Mouse (Mus musculus) liver, adult 2 months (tissue): Measurements from ENCODE around the gene C2cd2l.

Source experiments
- CTCF ChIP-seq: fragments of 200-500 bp; IDR thresholded peaks from 2 replicates; pipeline ENCODE4 v1.5.1; 2011; ENCODE audit warnings: low read depth, low read length, control low read depth
- POLR2A ChIP-seq: fragments of 200-500 bp; IDR thresholded peaks from 2 replicates; pipeline ENCODE4 v1.6.1; 2011; ENCODE audit warnings: low read length, control low read depth; ENCODE audit not compliant: insufficient read depth; ENCODE audit errors: extremely low read depth

GRCm38 (mm10) chr9:44306532-44306931, 13.6 kb downstream of the C2cd2l start:
- no peak for TF ChIP-seq CTCF
- no peak for TF ChIP-seq POLR2A
